Mouse (Mus musculus): ENCODE measurements around the gene Irgc1. TPM values are rescaled to one million over a fixed set of nuclear protein-coding genes. Genes with fewer than 3 reads are reported as not detected.
"Not testable (repeated sequence)": the region's sequence is repeated elsewhere in the genome, so short reads cannot be mapped to it uniquely, and the experiment has no call there.

Irgc1 gene
- polyA plus RNA-seq, 1 experiment from 2014 or later, result not detected

GRCm38 (mm10) chr7:24410831-24411230 lies 41.3 kb downstream of the Irgc1 start:
- H3K36me3 ChIP-seq (ENCODE audit: control insufficient read depth, insufficient read depth, low read length), result no peaks in the 10 kb centered on the region; the same call in 1 of the 2 replicates
- H3K4me2 ChIP-seq (ENCODE audit: low read depth, low read length, severe bottlenecking), result no peak overlapping the region

GRCm38 (mm10) chr7:24410123-24410522 lies 42.0 kb downstream of the Irgc1 start:
- Histone ChIP-seq H3K4me1 (replicated peaks; ENCODE audit: control insufficient read depth, insufficient read depth, low read length) (no peaks in the 10 kb centered on the region), H3K9ac (ENCODE audit: low read length) (no peak overlapping the region), H3K4me2 (ENCODE audit: low read depth, low read length, severe bottlenecking) (no peak overlapping the region), H3K4me3 (ENCODE audit: low read depth, low read length) (no peak overlapping the region), H3K9me3 (ENCODE audit: control insufficient read depth, low read length) (no peaks in the 10 kb centered on the region), H3K36me3 (ENCODE audit: control insufficient read depth, insufficient read depth, low read length) (no peaks in the 10 kb centered on the region; the same call in 1 of the 2 replicates), H3K27ac (ENCODE audit: low read depth, low read length) (no peak overlapping the region), H3K27me3 (ENCODE audit: control insufficient read depth, insufficient read depth, low read length) (no peaks in the 10 kb centered on the region)
- no peak for DNase-seq (ENCODE audit: low spot score)
- WGBS, result 88% methylated on average over 6 of the region's 6 CpGs
- ATAC-seq (replicated peaks; ENCODE audit: low FRiP score), result no peak

More at GRCm38 (mm10) chr7:24410831-24411230, 41.3 kb downstream of the Irgc1 start:
- H3K9ac ChIP-seq (ENCODE audit: low read length), result no peak overlapping the region
- no peaks in the 10 kb centered on the region for H3K27me3 ChIP-seq (ENCODE audit: control insufficient read depth, insufficient read depth, low read length)
- no peaks in the 10 kb centered on the region for H3K4me1 ChIP-seq (replicated peaks; ENCODE audit: control insufficient read depth, insufficient read depth, low read length)
- WGBS, result 83% methylated on average over 3 of the region's 3 CpGs
- DNase-seq (ENCODE audit: low spot score) (no peak), ATAC-seq (replicated peaks; ENCODE audit: low FRiP score) (no peak)
- no peaks in the 10 kb centered on the region for H3K9me3 ChIP-seq (ENCODE audit: control insufficient read depth, low read length)
- H3K4me3 ChIP-seq (ENCODE audit: low read depth, low read length), result no peak overlapping the region
- H3K27ac ChIP-seq (ENCODE audit: low read depth, low read length), result no peak overlapping the region

GRCm38 (mm10) chr7:24408186-24408585 lies 43.9 kb downstream of the Irgc1 start:
- no peaks in the 10 kb centered on the region for H3K4me1 ChIP-seq (replicated peaks; ENCODE audit: control insufficient read depth, insufficient read depth, low read length)
- no peak overlapping the region for H3K27ac ChIP-seq (ENCODE audit: low read depth, low read length)
- ATAC-seq (replicated peaks; ENCODE audit: low FRiP score), result no peak
- no peaks in the 10 kb centered on the region; the same call in 1 of the 2 replicates for H3K36me3 ChIP-seq (ENCODE audit: control insufficient read depth, insufficient read depth, low read length)
- no peaks in the 10 kb centered on the region for H3K9me3 ChIP-seq (ENCODE audit: control insufficient read depth, low read length)
- 95% methylated on average over 9 of the region's 9 CpGs for WGBS
- no peaks in the 10 kb centered on the region for H3K27me3 ChIP-seq (ENCODE audit: control insufficient read depth, insufficient read depth, low read length)
- DNase-seq (ENCODE audit: low spot score), result no peak
- H3K4me2 ChIP-seq (ENCODE audit: low read depth, low read length, severe bottlenecking), result no peak overlapping the region
- no peak overlapping the region for H3K4me3 ChIP-seq (ENCODE audit: low read depth, low read length)
- no peak overlapping the region for H3K9ac ChIP-seq (ENCODE audit: low read length)

GRCm38 (mm10) chr7:24406528-24407344 lies 45.4 kb downstream of the Irgc1 start:
- WGBS, result 53% methylated on average over 5 of the region's 5 CpGs
- no peak overlapping the region for H3K9ac ChIP-seq (ENCODE audit: low read length)
- H3K4me2 ChIP-seq (ENCODE audit: low read depth, low read length, severe bottlenecking), result no peak overlapping the region
- H3K9me3 ChIP-seq (ENCODE audit: control insufficient read depth, low read length), result peaks cover 3% of the 10 kb centered on the region; the same call in 1 of the 2 replicates
- DNase-seq (ENCODE audit: low spot score) (peak; percentile 82), ATAC-seq (replicated peaks; ENCODE audit: low FRiP score) (peak; percentile 48)
- no peak overlapping the region for H3K4me3 ChIP-seq (ENCODE audit: low read depth, low read length)
- H3K36me3 ChIP-seq (ENCODE audit: control insufficient read depth, insufficient read depth, low read length), result no peaks in the 10 kb centered on the region; the same call in 1 of the 2 replicates
- H3K27me3 ChIP-seq (ENCODE audit: control insufficient read depth, insufficient read depth, low read length), result no peaks in the 10 kb centered on the region
- no peaks in the 10 kb centered on the region for H3K4me1 ChIP-seq (replicated peaks; ENCODE audit: control insufficient read depth, insufficient read depth, low read length)
- H3K27ac ChIP-seq (ENCODE audit: low read depth, low read length), result no peak overlapping the region

- Histone ChIP-seq H3K36me3 (ENCODE audit: control insufficient read depth, insufficient read depth, low read length) (no peaks in the 10 kb centered on the region; the same call in 1 of the 2 replicates), H3K9me3 (ENCODE audit: control insufficient read depth, low read length) (peaks cover 3% of the 10 kb centered on the region; the same call in 1 of the 2 replicates), H3K27ac (ENCODE audit: low read depth, low read length) (no peak overlapping the region), H3K9ac (ENCODE audit: low read length) (no peak overlapping the region), H3K4me1 (replicated peaks; ENCODE audit: control insufficient read depth, insufficient read depth, low read length) (no peaks in the 10 kb centered on the region), H3K4me3 (ENCODE audit: low read depth, low read length) (no peak overlapping the region), H3K4me2 (ENCODE audit: low read depth, low read length, severe bottlenecking) (no peak overlapping the region), H3K27me3 (ENCODE audit: control insufficient read depth, insufficient read depth, low read length) (no peaks in the 10 kb centered on the region)
- DNase-seq (ENCODE audit: low spot score), result no peak
- WGBS, result 87% methylated on average over 13 of the region's 13 CpGs
- no peak for ATAC-seq (replicated peaks; ENCODE audit: low FRiP score)
Observed at GRCm38 (mm10) chr7:24405649-24406048, 46.4 kb downstream of the Irgc1 start.

GRCm38 (mm10) chr7:24402851-24403250 lies 49.2 kb downstream of the Irgc1 start:
- H3K27me3 ChIP-seq (ENCODE audit: control insufficient read depth, insufficient read depth, low read length), result no peaks in the 10 kb centered on the region
- H3K9ac ChIP-seq (ENCODE audit: low read length), result no peak overlapping the region
- no peak for ATAC-seq (replicated peaks; ENCODE audit: low FRiP score)
- no peak overlapping the region for H3K4me2 ChIP-seq (ENCODE audit: low read depth, low read length, severe bottlenecking)
- peaks cover 3% of the 10 kb centered on the region; the same call in 1 of the 2 replicates for H3K9me3 ChIP-seq (ENCODE audit: control insufficient read depth, low read length)
- DNase-seq (ENCODE audit: low spot score), result no peak
- no peaks in the 10 kb centered on the region for H3K36me3 ChIP-seq (ENCODE audit: control insufficient read depth, insufficient read depth, low read length)
- WGBS, result 96% methylated on average over 9 of the region's 9 CpGs
- no peak overlapping the region for H3K4me3 ChIP-seq (ENCODE audit: low read depth, low read length)
- H3K27ac ChIP-seq (ENCODE audit: low read depth, low read length), result no peak overlapping the region
- H3K4me1 ChIP-seq (replicated peaks; ENCODE audit: control insufficient read depth, insufficient read depth, low read length), result no peaks in the 10 kb centered on the region

GRCm38 (mm10) chr7:24400489-24400888 lies 51.6 kb downstream of the Irgc1 start:
- ATAC-seq (replicated peaks; ENCODE audit: low FRiP score); H3K4me1 ChIP-seq (replicated peaks; ENCODE audit: control insufficient read depth, insufficient read depth, low read length); H3K27ac ChIP-seq (ENCODE audit: low read depth, low read length); DNase-seq (ENCODE audit: low spot score); H3K9ac ChIP-seq (ENCODE audit: low read length); H3K4me2 ChIP-seq (ENCODE audit: low read depth, low read length, severe bottlenecking); H3K27me3 ChIP-seq (ENCODE audit: control insufficient read depth, insufficient read depth, low read length); H3K9me3 ChIP-seq (ENCODE audit: control insufficient read depth, low read length); H3K36me3 ChIP-seq (ENCODE audit: control insufficient read depth, insufficient read depth, low read length): not testable (repeated sequence)
- 90% methylated on average over 4 of the region's 4 CpGs for WGBS
- peak overlapping the region; percentile 52; the same call in 1 of the 2 replicates for H3K4me3 ChIP-seq (ENCODE audit: low read depth, low read length)

GRCm38 (mm10) chr7:24400082-24400452 lies 52.0 kb downstream of the Irgc1 start:
- H3K4me1 ChIP-seq (replicated peaks; ENCODE audit: control insufficient read depth, insufficient read depth, low read length), result no peaks in the 10 kb centered on the region
- H3K9ac ChIP-seq (ENCODE audit: low read length), result peak overlapping the region; percentile 74
- H3K27ac ChIP-seq (ENCODE audit: low read depth, low read length), result peak overlapping the region; percentile 94; the same call in 1 of the 2 replicates
- DNase-seq (ENCODE audit: low spot score) (no peak), ATAC-seq (replicated peaks; ENCODE audit: low FRiP score) (no peak)
- no peaks in the 10 kb centered on the region for H3K36me3 ChIP-seq (ENCODE audit: control insufficient read depth, insufficient read depth, low read length)
- H3K27me3 ChIP-seq (ENCODE audit: control insufficient read depth, insufficient read depth, low read length), result no peaks in the 10 kb centered on the region
- H3K4me3 ChIP-seq (ENCODE audit: low read depth, low read length), result peak overlapping the region; percentile 52
- 22% methylated on average over 3 of the region's 3 CpGs for WGBS
- H3K4me2 ChIP-seq (ENCODE audit: low read depth, low read length, severe bottlenecking), result peak overlapping the region; percentile 49
- H3K9me3 ChIP-seq (ENCODE audit: control insufficient read depth, low read length), result peaks cover 3% of the 10 kb centered on the region; the same call in 1 of the 2 replicates

Measured in forebrain, embryonic 11.5 days (tissue).